Mouse (Mus musculus) left cerebral cortex, postnatal 10 days (tissue): ENCODE measurements around the gene Rac1. TPM values are rescaled to one million over a fixed set of nuclear protein-coding genes. Genes with fewer than 3 reads are reported as not detected.
"Not testable (repeated sequence)": the region's sequence is repeated elsewhere in the genome, so short reads cannot be mapped to it uniquely, and the experiment has no call there.

Experiments
- DNase-seq, 2 experiments: peaks; one replicate each; pipeline ENCODE4 v3.0.0; 2021 to 2022; ENCODE audit warnings: low spot score in 2 of 2, mixed read lengths in 1 of 2; ENCODE audit errors: extremely low spot score in 1 of 2
- intact Hi-C: fragments of 180-260 bp; cut with DNase I; formaldehyde crosslinking; loops from one replicate; pipeline ENCODE4 v1.15.1; 2025
- total RNA-seq, 2 experiments: library from RNA; stranded (reverse); gene quantifications; 2 replicates each; pipeline ENCODE4 v1.2.3; 2021

Rac1 gene
- total RNA-seq, 2 experiments from 2014 or later, result 429 to 434 TPM

DNA sequence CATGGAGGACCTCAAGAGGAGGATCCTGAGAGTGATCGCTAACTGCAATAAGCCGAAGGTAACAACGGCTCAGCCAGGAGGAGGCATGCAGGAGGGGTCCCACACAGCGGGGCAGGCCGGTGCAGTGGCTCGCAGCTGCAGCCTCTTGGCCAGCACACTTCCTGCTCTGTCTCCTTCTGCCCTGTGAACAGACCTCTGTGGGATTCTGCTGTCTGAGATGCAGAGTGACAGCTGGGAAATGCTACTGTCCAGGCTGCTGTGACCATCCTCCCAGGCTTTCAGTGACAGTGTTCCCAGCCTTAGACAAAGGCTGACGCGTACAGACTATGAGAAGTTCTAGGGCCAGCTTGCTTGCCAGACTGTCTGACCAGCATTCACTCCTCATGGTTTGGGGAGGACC lies 26.7 kb downstream of the Rac1 start:
- DNase-seq, result peak in 1 of 2 experiments; percentile 43
- intact Hi-C loops, result no loop called here

DNA sequence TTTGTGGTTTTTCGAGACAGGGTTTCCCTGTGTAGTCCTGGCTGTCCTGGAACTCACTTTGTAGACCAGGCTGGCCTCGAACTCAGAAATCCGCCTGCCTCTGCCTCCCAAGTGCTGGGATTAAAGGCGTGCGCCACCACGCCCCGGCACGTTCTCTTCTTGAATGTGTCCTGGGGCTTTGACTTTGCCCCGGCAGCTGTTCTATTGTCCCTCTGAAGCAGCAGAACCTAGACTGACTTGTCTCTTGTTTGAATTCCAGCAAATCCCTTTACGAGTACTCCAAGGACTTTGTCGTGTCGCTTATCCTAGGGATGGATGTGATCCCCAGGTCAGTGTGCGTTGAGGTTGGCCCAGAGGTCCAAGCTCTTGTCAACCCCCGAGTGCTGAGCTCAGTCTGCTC lies 27.1 kb downstream of the Rac1 start:
- intact Hi-C loops, DNase-seq: not testable (repeated sequence)

DNA sequence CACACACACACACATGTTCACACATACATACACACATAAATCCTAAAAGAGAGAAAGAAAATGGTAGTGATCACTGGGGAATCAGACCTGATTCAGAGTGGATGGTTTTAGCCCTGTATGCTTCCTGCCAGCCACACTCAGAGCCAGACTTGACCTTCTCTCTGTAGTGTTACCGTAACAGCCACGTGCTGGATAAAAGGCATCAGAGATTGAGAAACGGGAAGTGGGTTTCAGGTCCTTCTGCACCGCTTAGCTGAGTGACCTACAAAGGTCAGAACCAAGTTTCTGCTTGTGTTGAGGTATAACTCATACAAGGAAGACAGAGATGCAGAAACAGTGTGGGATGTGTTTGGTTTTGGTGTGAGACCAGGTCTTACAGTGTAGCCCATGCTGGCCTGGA lies 28.1 kb downstream of the Rac1 start:
- no peak for DNase-seq
- intact Hi-C loops, result no loop called here

DNA sequence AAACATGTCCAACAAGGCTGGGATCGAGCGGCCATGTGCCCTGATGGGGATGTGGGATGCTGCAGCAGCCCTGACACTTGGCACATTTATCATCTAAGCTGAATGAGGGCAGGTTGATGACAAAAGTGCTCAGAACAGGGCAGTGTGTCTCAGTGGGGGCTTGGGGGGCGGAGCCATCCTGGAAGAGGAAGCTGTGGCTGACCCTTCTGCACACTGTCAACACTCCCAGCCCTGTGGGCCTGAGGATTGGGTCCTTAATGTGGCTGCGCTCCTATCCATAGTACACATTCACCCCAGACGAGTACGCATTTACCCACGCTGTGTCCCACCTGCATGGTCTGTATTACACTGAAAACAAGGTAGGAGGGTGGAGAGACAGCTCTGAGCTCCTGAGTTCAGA lies 28.6 kb downstream of the Rac1 start:
- intact Hi-C loops, result no loop called here
- DNase-seq, result no peak

DNA sequence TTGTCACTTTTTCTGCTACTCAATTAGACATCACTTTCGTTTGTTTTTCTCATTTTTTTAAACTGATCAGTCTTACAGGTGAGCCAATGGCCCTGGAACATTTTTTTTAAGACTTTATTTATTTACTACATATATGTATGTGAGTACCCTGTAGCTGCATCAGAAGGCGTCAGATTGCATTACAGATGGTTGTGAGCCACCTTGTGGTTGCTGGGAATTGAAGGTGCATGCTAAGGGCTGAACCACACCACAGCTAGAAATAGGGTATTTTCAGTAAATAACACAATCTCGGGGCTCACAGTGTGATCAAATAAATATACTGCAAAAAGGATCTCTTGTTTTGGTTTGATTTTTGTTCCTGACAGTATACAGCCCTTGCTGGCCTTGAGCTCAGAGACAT lies 30.4 kb downstream of the Rac1 start:
- DNase-seq, result no peak
- intact Hi-C loops, result no loop called here

DNA sequence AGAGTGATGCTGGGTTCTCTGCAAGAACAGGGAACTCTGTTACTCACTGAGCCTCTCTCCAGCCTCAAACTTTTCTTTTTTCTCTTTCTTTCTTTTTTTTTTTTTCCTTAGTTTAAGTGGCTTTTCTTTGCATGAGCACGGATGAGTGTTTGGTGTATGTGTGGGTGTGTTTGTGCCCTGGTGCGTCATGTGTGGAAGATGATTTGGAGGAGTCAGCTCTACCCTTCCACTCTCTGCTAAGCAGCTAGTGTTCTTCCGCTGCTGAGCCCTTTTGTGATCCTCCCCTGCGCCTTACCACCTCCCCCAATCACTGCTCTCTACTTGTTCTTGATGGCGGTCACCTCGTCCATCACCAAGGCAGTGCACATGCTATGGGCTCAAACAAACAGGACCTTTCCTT lies 32.1 kb downstream of the Rac1 start:
- intact Hi-C loops, result no loop called here
- DNase-seq, result no peak

DNA sequence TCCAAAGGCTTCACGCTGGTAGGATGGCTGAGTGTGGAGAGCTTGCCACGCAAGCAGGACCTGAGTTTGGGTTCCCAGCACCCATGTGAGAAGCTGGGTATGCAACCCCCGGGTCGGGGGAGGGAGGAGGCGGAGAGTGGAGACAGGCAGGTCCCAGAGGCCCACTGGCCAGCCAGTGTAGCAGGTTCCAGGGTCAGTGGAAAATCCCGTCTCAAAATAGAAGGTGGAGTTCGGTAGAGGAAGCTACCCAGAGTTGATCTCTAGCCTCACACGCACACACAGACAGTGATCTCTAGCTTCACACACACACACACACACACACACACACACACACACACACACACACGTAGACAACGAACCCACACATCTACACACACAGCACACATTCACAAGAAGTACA lies 34.7 kb downstream of the Rac1 start:
- intact Hi-C loops, result no loop called here
- DNase-seq, result no peak

DNA sequence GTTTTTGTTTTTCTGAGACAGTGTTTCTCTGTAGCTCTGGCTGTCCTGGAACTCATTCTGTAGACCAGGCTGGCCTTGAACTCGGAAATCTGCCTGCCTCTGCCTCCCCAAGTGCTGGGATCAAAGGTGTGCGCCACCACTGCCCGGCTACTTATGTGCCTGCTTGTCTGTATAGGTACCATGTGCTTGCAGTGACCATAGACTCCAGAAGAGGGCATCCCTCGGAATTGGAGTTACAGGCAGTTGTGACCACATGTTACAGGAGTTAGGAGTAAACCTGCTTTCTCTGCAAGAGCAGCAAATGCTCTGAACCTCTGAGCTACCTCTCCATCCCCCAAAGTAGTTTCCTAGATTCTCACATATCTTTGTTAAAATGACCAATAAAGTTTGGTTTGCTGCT lies 36.1 kb downstream of the Rac1 start:
- DNase-seq, result no peak
- intact Hi-C loops, result no loop called here

DNA sequence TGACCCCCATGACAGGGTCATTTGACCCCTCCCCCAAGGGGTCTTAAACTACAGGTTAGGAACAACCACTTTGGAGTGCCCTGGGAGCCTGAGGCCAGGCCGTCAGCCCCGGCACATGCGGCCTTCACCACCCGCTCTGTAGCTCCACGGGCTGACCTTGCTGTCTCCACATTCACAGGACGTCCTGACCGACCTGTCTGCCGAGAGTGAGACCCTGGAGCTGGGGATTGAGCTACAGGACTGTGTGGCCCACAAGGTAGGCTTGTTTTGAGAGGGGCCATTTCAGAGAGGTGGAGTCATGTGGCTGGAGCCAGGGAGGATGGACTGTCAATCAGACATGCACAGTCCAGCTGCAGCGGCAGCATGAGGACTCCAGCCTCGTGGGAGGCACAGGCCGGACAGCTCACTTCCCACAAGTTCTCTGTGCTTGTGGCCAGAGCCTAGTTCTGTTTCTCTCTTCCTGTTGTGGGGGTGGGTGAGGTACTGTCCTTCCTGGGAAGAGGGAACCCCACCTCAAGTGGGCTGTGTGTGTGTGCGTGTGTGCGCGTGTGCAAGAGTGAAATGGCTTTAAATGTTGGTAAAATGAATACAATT lies 38.0 kb downstream of the Rac1 start:
- intact Hi-C loops, result no loop called here

DNA sequence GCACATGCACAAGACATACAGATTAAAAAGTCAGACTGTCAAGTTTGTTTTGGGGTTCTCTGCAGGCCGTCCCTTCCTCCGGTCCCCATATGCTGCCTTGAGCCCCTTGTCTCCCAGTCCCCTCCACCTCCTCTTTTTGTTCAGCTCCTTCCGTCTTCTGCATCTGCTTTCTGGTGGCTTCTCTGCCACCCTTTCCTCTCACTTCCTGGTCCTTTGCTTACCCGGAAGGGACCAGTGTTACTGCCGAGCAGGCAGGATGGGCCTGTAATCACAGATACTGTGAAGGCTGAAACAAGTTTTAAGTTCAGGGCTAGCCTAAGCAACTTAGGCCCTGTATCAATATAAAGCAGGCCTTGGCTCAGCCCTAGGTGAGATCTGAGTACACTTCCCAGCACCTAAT lies 39.8 kb downstream of the Rac1 start:
- no peak for DNase-seq
- intact Hi-C loops, result no loop called here

More for the DNA sequence above, 38.0 kb downstream of the Rac1 start:
- no peak for DNase-seq

DNA sequence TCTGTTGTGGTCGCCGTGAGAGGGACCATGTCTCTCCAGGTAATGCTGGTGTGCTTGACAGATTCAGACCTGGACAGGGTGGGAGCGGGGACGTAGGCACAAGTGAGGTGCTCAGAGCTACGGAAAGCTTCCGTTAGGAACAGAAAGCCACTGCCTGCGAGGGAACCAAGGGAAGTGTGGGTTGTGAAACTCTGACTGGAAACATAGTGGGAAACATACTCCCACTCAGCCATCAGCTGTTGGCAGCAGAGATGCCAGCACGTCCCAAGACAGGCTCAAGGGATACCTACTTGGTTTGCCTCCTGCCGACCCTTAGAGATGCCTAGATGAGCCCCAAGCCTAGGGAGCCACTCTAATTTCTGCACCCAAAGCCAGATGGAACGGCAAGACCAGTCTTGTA lies 40.6 kb downstream of the Rac1 start:
- intact Hi-C loops, result no loop called here
- no peak for DNase-seq

DNA sequence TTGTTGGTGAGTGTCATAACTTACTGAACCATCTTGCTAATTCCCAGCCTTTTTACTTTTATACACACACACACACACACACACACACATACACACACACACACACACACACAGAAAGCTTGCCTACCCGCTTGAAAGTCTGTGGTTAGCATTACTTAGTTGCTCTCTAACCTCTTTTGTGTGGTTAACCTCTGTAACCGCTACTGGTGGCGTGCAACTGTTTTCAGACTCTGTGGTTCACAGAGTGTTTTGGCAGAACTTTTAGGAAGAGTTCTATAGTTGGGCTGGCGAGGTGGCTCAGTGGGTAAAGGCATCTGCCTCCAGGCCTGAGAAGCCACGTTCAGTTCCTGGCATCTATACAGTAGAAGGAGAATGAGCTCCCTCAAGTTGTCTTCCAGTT lies 42.9 kb downstream of the Rac1 start:
- intact Hi-C loops, result no loop called here
- DNase-seq, result no peak

DNA sequence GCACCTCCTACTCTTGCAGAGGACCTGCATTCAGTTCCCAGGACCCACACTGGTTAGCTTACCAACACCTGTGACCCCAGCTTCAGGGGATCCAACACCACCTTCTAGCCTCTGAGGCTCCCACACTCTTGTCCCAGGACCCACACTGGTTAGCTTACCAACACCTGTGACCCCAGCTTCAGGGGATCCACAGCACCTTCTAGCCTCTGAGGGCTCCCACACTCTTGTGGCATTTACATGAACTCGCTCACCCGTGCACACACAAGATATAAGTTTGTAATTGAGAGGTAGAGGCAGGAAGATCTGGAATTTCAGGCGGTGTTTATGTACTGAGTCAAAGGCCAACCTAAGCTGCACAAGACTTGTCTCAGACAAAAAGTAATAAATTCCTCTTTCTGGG lies 49.9 kb downstream of the Rac1 start:
- no peak for DNase-seq
- intact Hi-C loops, result no loop called here

DNA sequence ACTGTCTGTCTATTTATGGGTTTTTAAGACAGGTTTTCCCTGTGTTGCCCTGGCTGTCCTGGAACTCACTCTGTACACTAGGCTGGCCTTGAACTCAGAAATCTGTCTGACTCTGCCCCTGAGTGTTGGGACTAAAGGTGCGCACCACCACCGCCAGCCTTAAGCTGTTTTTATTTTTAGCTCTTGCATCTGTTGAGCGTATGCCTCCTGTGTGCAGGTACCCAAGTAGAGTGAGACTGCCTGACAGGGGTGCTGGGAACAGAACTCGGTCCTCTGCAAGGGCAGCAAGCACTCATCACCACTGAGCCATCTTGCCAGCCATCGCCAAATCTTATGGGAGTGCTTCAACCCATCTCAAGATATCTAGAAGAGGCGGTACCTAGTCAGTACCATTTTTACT lies 51.8 kb downstream of the Rac1 start:
- no peak for DNase-seq
- intact Hi-C loops, result no loop called here

DNA sequence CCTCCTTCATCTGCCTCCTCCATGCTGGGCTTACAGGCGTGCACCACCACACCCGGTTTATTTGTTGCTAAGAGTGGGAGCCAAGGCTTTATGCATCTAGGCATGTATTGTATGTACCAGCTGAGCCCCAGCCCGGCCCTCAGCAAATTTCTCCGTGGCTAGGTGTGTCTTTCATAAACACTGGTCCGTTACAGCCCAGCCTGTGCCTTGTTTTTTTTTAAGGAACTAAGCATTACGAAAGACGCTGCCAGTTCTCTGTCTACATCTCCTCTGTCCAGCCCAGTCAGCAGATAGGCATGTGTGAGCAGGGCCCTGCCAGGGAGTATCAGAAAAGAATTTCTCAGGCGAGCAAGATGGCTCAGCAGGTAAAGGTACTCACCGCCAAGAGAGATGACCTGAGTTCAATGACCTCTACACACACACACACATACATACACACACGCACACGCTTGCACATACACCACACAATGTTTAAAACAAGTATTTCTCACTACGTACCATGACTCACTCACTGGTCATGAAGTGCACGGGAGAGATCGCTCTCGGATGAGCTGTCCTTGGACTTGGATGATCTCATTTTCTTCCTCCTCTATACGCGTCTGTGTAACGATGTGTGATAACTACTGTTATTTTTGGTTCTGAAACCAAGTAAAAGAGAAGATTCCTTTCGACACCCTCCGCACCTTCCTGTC lies 52.5 kb downstream of the Rac1 start:
- DNase-seq, result no peak
- intact Hi-C loops, result no loop called here

DNA sequence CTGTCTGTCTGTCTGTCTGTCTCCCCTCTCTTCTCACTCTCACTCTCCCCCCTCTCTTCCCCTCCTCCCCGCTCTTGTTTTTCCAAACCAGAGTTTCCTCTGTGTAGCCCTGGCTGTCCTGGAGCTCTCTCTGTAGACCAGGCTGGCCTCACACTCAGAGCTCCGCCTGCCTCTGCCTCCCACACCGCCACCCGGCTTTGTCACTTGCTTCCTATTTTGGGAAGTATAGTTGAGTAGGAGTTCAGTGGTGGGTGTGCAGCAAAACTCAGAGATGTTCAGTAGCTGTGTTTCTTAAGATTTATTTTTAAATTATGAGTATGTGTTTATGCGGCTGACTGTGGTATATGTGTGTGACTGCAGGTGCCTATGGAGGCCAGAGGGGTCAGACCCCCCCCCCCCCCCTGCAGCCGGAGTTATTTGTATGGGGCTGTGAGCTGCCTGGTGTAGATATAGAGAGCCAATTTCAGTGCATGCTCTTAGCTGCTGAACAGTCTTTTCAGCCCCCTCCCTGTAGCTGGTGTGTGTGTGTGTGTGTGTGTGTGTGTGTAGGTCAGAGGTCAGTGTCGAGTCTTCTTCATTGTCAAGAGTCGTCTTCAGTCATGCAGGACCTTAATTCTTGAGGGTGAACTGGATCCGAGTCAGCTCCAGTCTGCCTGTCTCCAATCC lies 55.8 kb downstream of the Rac1 start:
- no peak for DNase-seq
- intact Hi-C loops, result no loop called here

DNA sequence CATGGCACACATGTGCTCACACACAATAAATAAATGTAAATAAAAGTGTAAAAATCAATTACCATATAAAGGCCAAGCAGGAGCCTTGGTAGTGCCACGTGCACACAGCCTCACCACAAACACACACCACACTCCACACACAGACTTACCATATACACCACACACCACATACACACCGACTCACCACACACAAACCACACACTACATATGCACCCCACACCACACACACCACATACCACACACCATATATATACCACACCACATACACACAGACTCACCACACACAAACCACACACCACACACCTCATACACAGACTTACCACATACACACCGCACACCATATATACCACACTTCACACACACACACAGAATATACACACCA lies 56.7 kb downstream of the Rac1 start:
- DNase-seq, result no peak
- intact Hi-C loops, result no loop called here

DNA sequence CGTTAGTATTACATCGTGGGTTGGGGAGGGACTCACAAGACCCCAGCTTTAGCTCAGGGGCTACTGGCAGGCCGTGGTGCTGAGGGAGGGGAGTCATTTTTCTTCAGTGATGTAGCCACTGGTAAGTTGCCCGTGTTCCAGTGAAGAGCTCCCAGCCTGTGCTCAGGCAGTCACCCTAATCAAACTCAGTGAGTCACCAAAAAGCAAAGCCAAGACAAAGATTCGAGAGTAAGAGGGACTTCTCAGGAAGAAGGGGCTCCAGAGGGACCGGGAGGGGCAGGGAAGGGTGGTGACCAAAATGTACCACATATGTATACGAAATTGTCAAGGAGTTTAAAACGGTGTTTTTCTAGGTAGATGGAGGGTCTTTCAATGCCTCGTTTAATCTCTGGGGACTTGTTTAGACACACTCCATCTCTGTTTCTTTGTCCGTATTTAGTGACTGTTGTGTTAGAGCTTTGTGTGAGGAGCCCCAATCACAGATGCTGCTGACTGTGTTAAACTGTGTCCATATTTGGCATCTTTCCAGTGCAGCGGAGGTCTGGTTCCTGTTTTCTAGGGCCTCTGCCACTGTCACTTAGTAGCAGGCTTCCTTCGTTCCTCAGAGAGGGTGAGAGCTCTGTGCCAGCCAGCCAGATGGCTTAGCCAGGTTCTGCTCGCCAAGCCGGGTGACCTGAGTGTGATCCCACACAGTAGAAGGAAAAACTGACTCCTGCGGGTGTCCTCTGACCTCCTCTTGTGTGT lies 57.2 kb downstream of the Rac1 start:
- DNase-seq, result peak; percentile 55 to 71
- intact Hi-C loops, result no loop called here

DNA sequence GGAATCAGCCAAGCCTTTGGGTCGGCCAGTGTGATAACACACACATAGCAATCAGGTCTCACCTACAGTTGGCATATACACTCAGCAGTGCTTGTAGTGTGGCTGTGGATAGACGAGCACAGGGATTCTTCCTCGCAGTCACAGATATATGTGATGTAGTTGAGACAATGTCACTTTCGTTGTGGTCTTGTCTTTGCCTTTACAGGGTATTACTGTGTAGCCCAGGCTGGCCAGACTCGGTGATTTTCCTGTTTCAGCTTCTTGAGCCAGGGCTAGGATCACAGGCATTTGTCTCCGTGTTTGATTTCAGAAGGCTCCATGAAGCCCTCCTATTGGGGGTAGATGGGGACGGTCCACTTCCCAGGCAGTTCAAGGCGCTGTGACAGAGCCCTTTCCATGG lies 58.2 kb downstream of the Rac1 start:
- no peak for DNase-seq

DNA sequence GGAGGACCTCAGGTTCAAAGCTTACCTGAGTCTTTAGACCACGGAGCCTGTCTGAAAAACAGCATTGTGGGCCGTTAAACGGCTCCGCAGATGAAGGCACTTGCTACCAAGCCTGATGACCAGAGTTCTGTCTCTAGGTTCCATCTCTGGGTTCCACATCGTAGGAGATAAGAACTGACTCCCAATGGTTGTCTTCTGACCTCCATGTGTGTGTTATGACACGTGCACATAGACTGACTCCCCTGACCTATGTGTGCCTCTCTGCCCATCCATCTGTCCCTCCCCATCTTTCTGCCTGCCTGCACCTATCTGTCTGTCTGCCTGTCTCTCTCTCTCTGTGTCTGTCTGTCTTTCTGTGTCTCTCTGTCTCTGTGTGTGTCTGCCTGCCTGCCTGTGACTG lies 59.9 kb downstream of the Rac1 start:
- intact Hi-C loops, result no loop called here
- no peak for DNase-seq

More for the DNA sequence above, 58.2 kb downstream of the Rac1 start:
- intact Hi-C loops, result no loop called here
